Mouse (Mus musculus) bone marrow macrophage, adult 2 months (primary cell): Measurements from ENCODE around the gene Exo5.

ENCODE experiments used
- CTCF ChIP-seq: IDR thresholded peaks from 2 replicates; pipeline ENCODE4 v1.5.1; 2012; ENCODE audit warnings: low read depth, mild to moderate bottlenecking, low read length, moderate library complexity
- POLR2A ChIP-seq: IDR thresholded peaks from 2 replicates; pipeline ENCODE4 v1.6.1; 2012; ENCODE audit warnings: mild to moderate bottlenecking, low read depth, low read length, borderline replicate concordance

GRCm38 (mm10) chr4:120890754-120891440 is 33.9 kb downstream of the Exo5 start:
- TF ChIP-seq CTCF (no peak), POLR2A (no peak)
